Mouse (Mus musculus): Measurements from ENCODE around the gene Mybbp1a.

DNA sequence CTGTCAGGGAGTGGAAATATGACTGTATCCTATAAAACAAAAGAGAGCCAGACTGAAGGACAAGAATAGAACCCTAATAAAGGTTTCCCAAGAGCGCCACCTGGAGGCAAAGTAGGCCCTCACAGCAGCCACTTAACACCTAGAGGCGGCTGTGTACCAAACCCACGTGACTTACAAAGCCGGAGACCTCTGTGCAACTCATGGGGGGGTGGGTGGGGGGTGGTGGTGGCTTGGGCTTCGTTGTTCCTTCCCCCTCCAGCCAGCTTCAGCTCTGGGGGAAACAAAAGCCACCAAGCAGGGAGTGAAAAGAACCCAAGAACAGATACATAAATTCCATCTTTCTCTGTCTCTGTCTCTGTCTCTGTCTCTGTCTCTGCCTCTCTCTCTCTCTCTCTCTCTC, 12.5 kb upstream of the Mybbp1a start:
- TF ChIP-seq RCOR1 (conservative IDR thresholded peaks at IDR 0.05; ENCODE audit: low read depth, low read length): no peak
- peak; percentile 21 to 80; a peak in 2 of 4 replicates for TF ChIP-seq CTCF (conservative IDR thresholded peaks at IDR 0.05 in 1 of 2, IDR thresholded peaks at IDR 0.05 in 1 of 2; ENCODE audit: low read depth in 2 of 2, low read length in 2 of 2)
- TF ChIP-seq USF1 (IDR thresholded peaks at IDR 0.05; ENCODE audit: low read depth, low read length): peak; percentile 39
- no peak for TF ChIP-seq MAX (IDR thresholded peaks at IDR 0.05; ENCODE audit: low read length)
- TF ChIP-seq JUND (conservative IDR thresholded peaks at IDR 0.05; ENCODE audit: low read depth, low read length): no peak
- no peak for TF ChIP-seq TCF12 (IDR thresholded peaks at IDR 0.05; ENCODE audit: low read depth, low read length)
- TF ChIP-seq SIN3A (IDR thresholded peaks at IDR 0.05; ENCODE audit: low read length): no peak
- no peak for TF ChIP-seq POLR2A (IDR thresholded peaks at IDR 0.05; ENCODE audit: low read depth, low read length)
- no peak for TF ChIP-seq IRF4 (IDR thresholded peaks at IDR 0.05; ENCODE audit: low read depth, low read length)

All from CH12.LX (cell line).